Mouse (Mus musculus): ENCODE measurements around the gene Dnajc24. TPM values are rescaled to one million over a fixed set of nuclear protein-coding genes. Genes with fewer than 3 reads are reported as not detected.

Dnajc24 gene
- polyA plus RNA-seq (2014; fragmentation: Illumina TruSeq; extraction: RNeasy Lipid Tissue Mini Kit (QIAGEN cat#74804); ENCODE audit: low read depth, low replicate concordance), result 19.2 TPM

GRCm38 (mm10) chr2:106002835-106003739, at the start of gene Dnajc24:
Gene Dnajc24 (minus strand): TSS chr2:106003549.

Other genes with a start within 250 kb of the Dnajc24 start
- 26.1 TPM for gene Elp4, start 99.0 kb downstream of the Dnajc24 start, polyA plus RNA-seq (2014; fragmentation: Illumina TruSeq; extraction: RNeasy Lipid Tissue Mini Kit (QIAGEN cat#74804); ENCODE audit: low read depth, low replicate concordance)
- 122 TPM for gene Immp1l, start 98.9 kb downstream of the Dnajc24 start, polyA plus RNA-seq (2014; fragmentation: Illumina TruSeq; extraction: RNeasy Lipid Tissue Mini Kit (QIAGEN cat#74804); ENCODE audit: low read depth, low replicate concordance)

Measured in liver, adult 10 weeks (tissue).